Mouse (Mus musculus): ENCODE measurements around the gene Il4i1. TPM values are rescaled to one million over a fixed set of nuclear protein-coding genes. Genes with fewer than 3 reads are reported as not detected.

Il4i1 gene
- polyA plus RNA-seq, 1 experiment from 2014 or later: 0.69 TPM

DNA sequence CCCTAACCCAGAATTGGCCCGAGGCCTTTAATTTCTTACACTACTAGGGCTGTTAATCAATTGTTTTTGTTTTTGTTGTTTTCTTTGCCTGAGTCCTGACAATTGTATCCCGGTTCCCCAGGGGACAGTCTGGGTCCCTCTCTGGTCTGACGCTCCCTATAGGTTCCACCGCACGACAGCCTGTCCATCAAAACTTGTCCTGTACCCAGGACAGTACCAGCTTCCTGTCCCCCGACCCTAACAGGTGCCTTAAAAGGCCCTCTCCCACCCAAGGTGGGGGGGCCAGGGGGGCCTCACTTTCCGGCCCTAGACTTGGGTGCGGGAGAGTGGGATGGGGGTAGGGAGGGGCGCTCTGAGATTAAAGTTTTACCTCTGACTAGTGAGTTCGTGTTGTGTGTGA is 38.8 kb downstream of the Il4i1 start:
- Histone ChIP-seq H3K9ac (ENCODE audit: low read length) (0 out of 2 replicates have a peak overlapping the region, but pooled peaks have one; percentile 72), H3K27ac (replicated peaks) (peak overlapping the region; percentile 88), H3K36me3 (ENCODE audit: control insufficient read depth, insufficient read depth, low read length) (no peaks in the 10 kb centered on the region; the same call in 1 of the 2 replicates), H3K4me3 (ENCODE audit: low read depth, low read length) (peak overlapping the region; percentile 57), H3K4me1 (replicated peaks; ENCODE audit: control insufficient read depth, insufficient read depth) (peaks cover 10% of the 10 kb centered on the region), H3K27me3 (ENCODE audit: control insufficient read depth, insufficient read depth, low read length) (no peaks in the 10 kb centered on the region), H3K9me3 (ENCODE audit: control insufficient read depth, low read length) (no peaks in the 10 kb centered on the region), H3K4me2 (replicated peaks; ENCODE audit: low read depth) (peak overlapping the region; percentile 88)
- ATAC-seq (ENCODE audit: low FRiP score, low TSS enrichment) (peak; percentile 3; the same call in 1 of the 2 replicates), DNase-seq (ENCODE audit: low spot score) (no peak)
- WGBS: 34% methylated on average over 10 of the region's 10 CpGs
- TF ChIP-seq CTCF (IDR thresholded peaks at IDR 0.05; ENCODE audit: low read depth): no peak
- peak; percentile 67 for TF ChIP-seq EP300 (optimal IDR thresholded peaks at IDR 0.05)

DNA sequence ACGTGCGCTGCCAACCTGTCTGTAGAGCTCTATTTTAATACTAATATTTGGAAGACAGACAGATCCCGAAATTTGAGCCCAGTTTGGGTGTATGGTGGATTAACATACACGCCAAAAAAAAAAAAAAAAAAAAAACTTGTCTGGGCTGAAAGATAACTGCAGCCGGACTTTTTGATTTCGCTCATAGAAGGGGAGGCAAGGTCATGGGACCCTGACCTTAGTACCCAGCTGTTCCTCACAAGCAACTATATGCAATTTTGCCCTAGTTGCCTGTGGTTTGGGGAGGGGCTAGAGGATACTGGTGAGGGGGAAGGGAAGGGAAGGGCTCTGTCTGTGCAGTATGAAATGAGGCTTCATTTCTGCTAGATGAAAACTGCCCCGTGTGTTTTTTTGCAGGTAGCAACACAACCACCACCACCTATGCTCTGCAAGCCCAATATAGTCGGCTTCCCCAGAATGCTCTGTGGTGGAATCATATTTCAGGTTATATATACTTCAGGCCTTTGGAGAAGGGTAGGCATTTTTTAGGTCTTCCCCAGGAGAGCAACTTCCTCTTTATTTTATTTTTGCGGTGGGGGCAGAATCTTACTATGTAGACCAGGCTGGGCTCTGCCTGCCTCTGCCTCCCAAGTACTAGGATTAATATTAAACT is 40.2 kb downstream of the Il4i1 start:
- Histone ChIP-seq H3K4me2 (replicated peaks; ENCODE audit: low read depth) (peak overlapping the region; percentile 92), H3K4me3 (ENCODE audit: low read depth, low read length) (peak overlapping the region; percentile 63), H3K9me3 (ENCODE audit: control insufficient read depth, low read length) (no peaks in the 10 kb centered on the region), H3K36me3 (ENCODE audit: control insufficient read depth, insufficient read depth, low read length) (no peaks in the 10 kb centered on the region; the same call in 1 of the 2 replicates), H3K27ac (replicated peaks) (peak overlapping the region; percentile 87), H3K27me3 (ENCODE audit: control insufficient read depth, insufficient read depth, low read length) (no peaks in the 10 kb centered on the region), H3K4me1 (replicated peaks; ENCODE audit: control insufficient read depth, insufficient read depth) (peaks cover 2% of the 10 kb centered on the region; the same call in 1 of the 2 replicates), H3K9ac (ENCODE audit: low read length) (no peak overlapping the region; the same call in 1 of the 2 replicates)
- TF ChIP-seq EP300 (optimal IDR thresholded peaks at IDR 0.05) (no peak), CTCF (IDR thresholded peaks at IDR 0.05; ENCODE audit: low read depth) (no peak)
- no peak for DNase-seq (ENCODE audit: low spot score)
- ATAC-seq (ENCODE audit: low FRiP score, low TSS enrichment): no peak
- WGBS: 57% methylated on average over 9 of the region's 9 CpGs

DNA sequence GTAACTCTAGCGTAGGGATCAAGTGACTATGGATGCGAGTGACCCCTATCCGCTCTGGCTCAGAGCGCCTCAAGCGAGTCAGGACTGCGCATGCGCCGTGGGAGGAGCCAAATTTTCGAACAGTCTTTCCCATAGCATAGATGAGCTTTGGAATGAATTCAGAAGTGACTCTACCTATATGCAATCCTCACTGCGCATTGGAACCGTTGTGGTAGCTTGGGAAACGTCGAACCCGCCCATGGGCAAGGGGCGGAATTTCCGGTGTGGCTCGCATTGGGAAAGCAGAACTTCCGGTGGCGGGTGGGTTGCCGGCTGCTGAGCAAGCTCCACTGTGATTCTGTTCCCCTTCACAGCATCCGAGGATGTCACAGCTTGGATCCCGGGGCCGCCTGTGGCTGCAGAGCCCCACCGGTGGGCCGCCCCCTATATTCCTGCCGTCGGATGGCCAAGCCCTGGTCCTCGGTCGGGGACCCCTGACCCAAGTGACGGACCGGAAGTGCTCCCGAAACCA is 40.9 kb downstream of the Il4i1 start, which contains the start of gene Pnkp:
Gene Pnkp (plus strand): TSS at position 98 of the 511 bp plus-strand sequence.
- Histone ChIP-seq H3K9ac (ENCODE audit: low read length) (peak within 1 kb of the TSS; percentile 85), H3K27ac (replicated peaks) (peak within 1 kb of the TSS; percentile 87), H3K4me1 (replicated peaks; ENCODE audit: control insufficient read depth, insufficient read depth) (peaks cover 2% of the 10 kb centered on the region; the same call in 1 of the 2 replicates), H3K9me3 (ENCODE audit: control insufficient read depth, low read length) (no peaks in the 10 kb centered on the region), H3K27me3 (ENCODE audit: control insufficient read depth, insufficient read depth, low read length) (no peaks in the 10 kb centered on the region), H3K36me3 (ENCODE audit: control insufficient read depth, insufficient read depth, low read length) (peaks cover 2% of the 10 kb centered on the region; the same call in 1 of the 2 replicates), H3K4me2 (replicated peaks; ENCODE audit: low read depth) (peak within 1 kb of the TSS; percentile 92), H3K4me3 (ENCODE audit: low read depth, low read length) (peak within 1 kb of the TSS; percentile 63)
- TF ChIP-seq EP300 (optimal IDR thresholded peaks at IDR 0.05) (no peak), CTCF (IDR thresholded peaks at IDR 0.05; ENCODE audit: low read depth) (no peak)
- DNase-seq (ENCODE audit: low spot score) (peak; percentile 85), ATAC-seq (ENCODE audit: low FRiP score, low TSS enrichment) (peak; percentile 5; the same call in 1 of the 2 replicates)
- WGBS: under 1% methylated on average over 32 of the region's 32 CpGs

DNA sequence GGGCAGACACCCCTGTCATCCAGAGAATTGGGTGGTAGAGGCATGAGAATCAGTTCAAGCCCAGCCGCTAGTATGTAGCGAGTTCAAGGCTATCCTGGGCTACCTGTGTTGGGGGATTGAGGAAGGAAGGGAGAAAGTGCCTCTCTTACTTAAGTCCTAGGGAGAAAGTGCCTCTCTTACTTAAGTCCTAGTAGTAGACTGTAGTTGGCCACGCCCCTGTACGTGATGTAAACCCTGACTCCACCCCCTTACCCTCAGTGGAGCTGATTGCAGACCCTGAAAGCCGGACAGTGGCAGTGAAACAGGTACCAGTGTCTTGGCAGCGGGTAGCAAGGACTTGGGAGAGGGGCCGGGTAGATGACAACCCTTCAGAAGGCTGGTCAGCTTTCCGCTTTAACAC is 41.7 kb downstream of the Il4i1 start:
- DNase-seq (ENCODE audit: low spot score) (peak; percentile 61), ATAC-seq (ENCODE audit: low FRiP score, low TSS enrichment) (no peak)
- Histone ChIP-seq H3K4me2 (replicated peaks; ENCODE audit: low read depth) (peak overlapping the region; percentile 92), H3K36me3 (ENCODE audit: control insufficient read depth, insufficient read depth, low read length) (peaks cover 9% of the 10 kb centered on the region), H3K4me3 (ENCODE audit: low read depth, low read length) (peak overlapping the region; percentile 63), H3K9ac (ENCODE audit: low read length) (peak overlapping the region; percentile 85), H3K27me3 (ENCODE audit: control insufficient read depth, insufficient read depth, low read length) (no peaks in the 10 kb centered on the region), H3K27ac (replicated peaks) (peak overlapping the region; percentile 87), H3K9me3 (ENCODE audit: control insufficient read depth, low read length) (no peaks in the 10 kb centered on the region), H3K4me1 (replicated peaks; ENCODE audit: control insufficient read depth, insufficient read depth) (peaks cover 2% of the 10 kb centered on the region; the same call in 1 of the 2 replicates)
- TF ChIP-seq CTCF (IDR thresholded peaks at IDR 0.05; ENCODE audit: low read depth): no peak
- TF ChIP-seq EP300 (optimal IDR thresholded peaks at IDR 0.05): no peak
- 27% methylated on average over 8 of the region's 8 CpGs for WGBS

DNA sequence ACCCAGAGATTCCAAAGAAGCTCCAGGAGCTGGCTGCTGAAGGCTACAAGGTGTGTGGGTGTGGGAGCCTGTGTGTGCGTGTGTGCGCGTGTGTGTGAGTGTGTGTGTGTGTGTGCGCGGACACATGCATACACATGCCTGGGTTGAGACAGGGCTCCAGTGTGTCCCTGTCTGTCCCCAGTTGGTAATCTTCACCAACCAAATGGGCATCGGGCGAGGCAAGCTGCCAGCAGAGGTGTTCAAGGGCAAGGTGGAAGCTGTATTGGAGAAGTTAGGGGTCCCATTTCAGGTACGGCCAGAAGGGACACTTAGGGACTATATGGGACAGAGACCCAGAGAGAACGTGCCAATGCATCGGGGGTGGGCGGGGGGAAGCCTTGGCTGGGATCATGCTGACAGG is 43.7 kb downstream of the Il4i1 start:
- H3K9ac ChIP-seq (ENCODE audit: low read length): no peak overlapping the region
- TF ChIP-seq EP300 (optimal IDR thresholded peaks at IDR 0.05) (no peak), CTCF (IDR thresholded peaks at IDR 0.05; ENCODE audit: low read depth) (no peak)
- no peak for ATAC-seq (ENCODE audit: low FRiP score, low TSS enrichment)
- no peak overlapping the region for H3K4me3 ChIP-seq (ENCODE audit: low read depth, low read length)
- H3K36me3 ChIP-seq (ENCODE audit: control insufficient read depth, insufficient read depth, low read length): peaks cover 27% of the 10 kb centered on the region
- H3K9me3 ChIP-seq (ENCODE audit: control insufficient read depth, low read length): no peaks in the 10 kb centered on the region
- 94% methylated on average over 11 of the region's 11 CpGs for WGBS
- no peaks in the 10 kb centered on the region for H3K27me3 ChIP-seq (ENCODE audit: control insufficient read depth, insufficient read depth, low read length)
- H3K4me2 ChIP-seq (replicated peaks; ENCODE audit: low read depth): no peak overlapping the region
- DNase-seq (ENCODE audit: low spot score): no peak
- H3K4me1 ChIP-seq (replicated peaks; ENCODE audit: control insufficient read depth, insufficient read depth): no peaks in the 10 kb centered on the region
- no peak overlapping the region for H3K27ac ChIP-seq (replicated peaks)
